Mouse (Mus musculus): ENCODE results near the gene Ugt2b38.
"Not testable (repeated sequence)": the region's sequence is repeated elsewhere in the genome, so short reads cannot be mapped to it uniquely, and the experiment has no call there.

Gene Ugt2b38

GRCm38 (mm10) chr5:87424041-87424440 lies at the start of gene Ugt2b38:
Ugt2b38 (minus strand) TSS chr5:87424203.
- not testable (repeated sequence) for DNase-seq

- DNase-seq: no peak
Measured at GRCm38 (mm10) chr5:87458810-87459209, 34.8 kb upstream of the Ugt2b38 start.

GRCm38 (mm10) chr5:87457701-87458100 lies 33.7 kb upstream of the Ugt2b38 start:
- no peak for DNase-seq

GRCm38 (mm10) chr5:87456216-87456850 lies 32.3 kb upstream of the Ugt2b38 start:
- DNase-seq: no peak

- no peak for DNase-seq
Measured at GRCm38 (mm10) chr5:87455519-87455918, 31.5 kb upstream of the Ugt2b38 start.

DNA sequence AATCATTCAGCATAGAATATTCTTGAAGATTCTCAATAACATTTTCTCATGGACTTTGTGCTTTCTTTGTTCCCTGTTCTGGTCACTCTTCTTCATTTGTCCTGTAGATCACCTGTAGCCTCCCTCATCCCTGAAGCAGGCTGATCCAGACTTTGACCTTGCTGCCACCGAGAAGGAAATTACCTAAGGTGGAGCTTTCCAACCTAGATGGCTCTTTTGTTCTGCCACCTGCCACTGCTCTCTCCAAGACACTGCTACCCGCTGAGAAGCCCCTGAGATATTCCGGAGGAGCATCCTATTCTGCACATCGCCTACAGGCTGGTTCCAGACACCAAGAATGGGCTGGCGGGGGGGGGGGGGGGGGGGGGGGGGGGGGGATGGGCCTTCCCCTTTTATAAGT lies 28.5 kb upstream of the Ugt2b38 start:
- DNase-seq: not testable (repeated sequence)

GRCm38 (mm10) chr5:87436264-87436663 lies 12.3 kb upstream of the Ugt2b38 start:
- no peak for DNase-seq

DNA sequence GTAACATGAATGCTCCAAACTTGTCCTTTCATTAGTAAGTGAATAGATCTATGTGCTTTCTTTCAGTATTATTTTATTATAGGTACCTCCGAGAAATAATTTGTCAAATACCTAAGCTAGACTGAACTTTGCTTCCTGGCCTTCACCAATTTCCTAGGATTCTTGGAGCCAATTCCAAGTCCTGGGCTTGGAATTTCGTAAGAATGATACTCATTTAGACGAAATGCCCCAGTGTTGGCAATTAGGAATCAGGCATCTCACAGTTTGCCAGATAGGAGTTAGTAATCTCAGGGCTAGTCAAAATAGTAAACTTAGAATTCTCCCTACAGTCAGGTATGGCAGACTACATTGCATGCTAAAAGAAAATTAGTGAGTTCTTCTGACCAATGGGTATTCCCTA lies 1.7 kb upstream of the Ugt2b38 start:
- DNase-seq: no peak

GRCm38 (mm10) chr5:87396968-87397367 lies 27.0 kb downstream of the Ugt2b38 start:
- no peak for DNase-seq

GRCm38 (mm10) chr5:87390818-87391217 lies 33.2 kb downstream of the Ugt2b38 start:
- DNase-seq: no peak

GRCm38 (mm10) chr5:87380234-87380633 lies 43.8 kb downstream of the Ugt2b38 start:
- no peak for DNase-seq

DNA sequence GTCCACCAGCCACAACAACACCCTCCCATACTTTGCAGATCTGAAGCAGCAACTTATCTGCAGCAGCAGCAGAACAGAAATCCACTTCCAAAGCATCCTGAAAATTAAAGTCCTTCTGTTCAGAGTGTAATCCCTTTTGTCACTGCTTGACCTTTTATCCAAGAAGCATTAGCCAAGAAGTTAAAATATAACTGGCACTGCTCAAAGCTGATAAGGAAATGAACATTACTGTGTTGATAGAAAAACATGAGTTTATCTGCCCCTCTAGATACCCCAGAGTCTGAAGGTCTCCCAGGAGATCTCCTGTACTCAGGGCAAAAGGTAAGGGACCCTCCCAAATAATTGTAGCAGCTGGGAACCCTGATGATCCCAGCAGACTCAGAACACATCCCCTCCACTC lies 44.2 kb downstream of the Ugt2b38 start:
- DNase-seq: no peak

- DNase-seq: no peak
Measured at GRCm38 (mm10) chr5:87375874-87376383, 48.1 kb downstream of the Ugt2b38 start.

DNA sequence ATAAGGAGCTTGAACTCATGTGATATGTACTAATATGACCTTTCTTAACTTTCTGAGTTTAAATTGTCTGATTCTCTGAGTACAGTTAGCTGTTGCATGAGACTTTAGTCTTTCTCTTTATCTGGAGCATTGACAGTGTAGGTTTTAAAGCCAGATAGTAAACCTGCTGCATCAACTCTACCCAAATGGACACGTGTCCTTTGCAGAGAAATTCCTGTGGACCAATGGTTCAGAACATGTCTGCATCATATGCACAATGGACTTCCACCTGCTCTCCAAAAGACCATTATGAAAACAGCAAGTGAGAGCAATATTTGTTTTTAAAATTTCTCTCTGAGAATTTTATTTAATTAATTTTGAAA lies 50.5 kb downstream of the Ugt2b38 start:
- no peak for DNase-seq

DNA sequence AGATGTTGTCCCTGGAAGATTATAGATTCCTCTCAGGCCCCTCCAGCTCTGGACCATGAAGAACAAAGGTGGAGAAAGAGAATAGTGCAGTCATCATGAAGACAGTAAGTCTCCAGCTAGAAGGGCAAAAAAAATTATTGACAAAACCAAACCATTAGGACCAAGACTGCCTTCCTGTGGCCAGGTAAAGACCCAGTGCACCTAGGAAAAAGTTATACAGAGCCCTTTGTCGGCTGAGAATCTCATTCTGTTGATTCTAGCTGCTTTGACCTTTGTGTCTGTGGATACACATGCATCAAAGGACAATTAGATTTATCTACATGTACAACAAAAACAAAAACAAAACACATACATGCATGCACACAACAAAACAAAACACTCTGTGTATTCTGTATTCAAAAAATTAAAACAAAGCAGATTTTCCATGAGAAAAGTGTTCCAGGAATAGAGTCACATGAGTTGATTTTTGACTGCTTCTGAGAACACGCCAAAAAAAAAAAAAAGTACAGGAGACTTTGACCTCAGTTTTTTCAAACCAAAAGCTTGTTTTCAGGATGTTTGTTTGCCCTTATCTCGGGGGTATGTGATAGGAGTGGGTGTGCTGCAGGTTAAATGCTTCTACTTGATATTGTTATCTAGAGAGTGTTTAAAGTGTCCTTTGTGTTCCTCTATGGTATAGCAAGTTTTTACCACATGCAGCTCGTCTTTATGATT lies 51.1 kb downstream of the Ugt2b38 start:
- DNase-seq: not testable (repeated sequence)

All from spleen, adult 18-20 months (tissue).